Mouse (Mus musculus): Measurements from ENCODE around the gene Prkcb.

Gene Prkcb

GRCm38 (mm10) chr7:122506467-122506866 is 217.9 kb downstream of the Prkcb start:
- DNase-seq (ENCODE audit: low spot score in 2 of 2): no peak

- no peak for DNase-seq (ENCODE audit: low spot score in 2 of 2)
Observed at GRCm38 (mm10) chr7:122509903-122510302, 221.4 kb downstream of the Prkcb start.

- DNase-seq (ENCODE audit: low spot score in 2 of 2): no peak
Observed at GRCm38 (mm10) chr7:122512430-122512966, 223.9 kb downstream of the Prkcb start.

GRCm38 (mm10) chr7:122520850-122521638 is 232.5 kb downstream of the Prkcb start:
- no peak for DNase-seq (ENCODE audit: low spot score in 2 of 2)

- DNase-seq (ENCODE audit: low spot score in 2 of 2): no peak
Observed at GRCm38 (mm10) chr7:122528201-122528600, 239.7 kb downstream of the Prkcb start.

- no peak for DNase-seq (ENCODE audit: low spot score in 2 of 2)
Observed at GRCm38 (mm10) chr7:122528646-122529045, 240.1 kb downstream of the Prkcb start.

GRCm38 (mm10) chr7:122533566-122534360 is 245.2 kb downstream of the Prkcb start:
- no peak for DNase-seq (ENCODE audit: low spot score in 2 of 2)

GRCm38 (mm10) chr7:122544616-122545015 is 256.1 kb downstream of the Prkcb start:
- DNase-seq (ENCODE audit: low spot score in 2 of 2): no peak

GRCm38 (mm10) chr7:122556575-122557140 is 268.1 kb downstream of the Prkcb start:
- no peak for DNase-seq (ENCODE audit: low spot score in 2 of 2)

GRCm38 (mm10) chr7:122558085-122558811 is 269.7 kb downstream of the Prkcb start:
- no peak for DNase-seq (ENCODE audit: low spot score in 2 of 2)

GRCm38 (mm10) chr7:122558912-122559311 is 270.4 kb downstream of the Prkcb start:
- no peak for DNase-seq (ENCODE audit: low spot score in 2 of 2)

GRCm38 (mm10) chr7:122562586-122562985 is 274.0 kb downstream of the Prkcb start:
- DNase-seq (ENCODE audit: low spot score in 2 of 2): no peak

- no peak for DNase-seq (ENCODE audit: low spot score in 2 of 2)
Observed at GRCm38 (mm10) chr7:122565371-122565770, 276.8 kb downstream of the Prkcb start.

- DNase-seq (ENCODE audit: low spot score in 2 of 2): no peak
Observed at GRCm38 (mm10) chr7:122566011-122566410, 277.5 kb downstream of the Prkcb start.

- DNase-seq (ENCODE audit: low spot score in 2 of 2): no peak
Observed at GRCm38 (mm10) chr7:122568787-122569186, 280.2 kb downstream of the Prkcb start.

GRCm38 (mm10) chr7:122570407-122570806 is 281.9 kb downstream of the Prkcb start:
- DNase-seq (ENCODE audit: low spot score in 2 of 2): no peak

- no peak for DNase-seq (ENCODE audit: low spot score in 2 of 2)
Observed at GRCm38 (mm10) chr7:122573101-122573635, 284.6 kb downstream of the Prkcb start.

GRCm38 (mm10) chr7:122574418-122574817 is 285.9 kb downstream of the Prkcb start:
- DNase-seq (ENCODE audit: low spot score in 2 of 2): no peak

- DNase-seq (ENCODE audit: low spot score in 2 of 2): no peak
Observed at GRCm38 (mm10) chr7:122575056-122575455, 286.5 kb downstream of the Prkcb start.

GRCm38 (mm10) chr7:122575506-122575905 is 287.0 kb downstream of the Prkcb start:
- no peak for DNase-seq (ENCODE audit: low spot score in 2 of 2)

GRCm38 (mm10) chr7:122577571-122577970 is 289.0 kb downstream of the Prkcb start:
- DNase-seq (ENCODE audit: low spot score in 2 of 2): no peak
